Mouse (Mus musculus) ES-E14 (cell line): ENCODE results near the gene Smyd3.

Experiments used
- ZC3H11A ChIP-seq: IDR thresholded peaks from 2 replicates; pipeline ENCODE4 v1.6.1; 2012; ENCODE audit warnings: low read depth, mild to moderate bottlenecking, inconsistent platforms, low read length, borderline replicate concordance
- ZNF384 ChIP-seq: IDR thresholded peaks from 2 replicates; pipeline ENCODE4 v1.6.1; 2012; ENCODE audit warnings: low read depth, low read length, inconsistent platforms

DNA sequence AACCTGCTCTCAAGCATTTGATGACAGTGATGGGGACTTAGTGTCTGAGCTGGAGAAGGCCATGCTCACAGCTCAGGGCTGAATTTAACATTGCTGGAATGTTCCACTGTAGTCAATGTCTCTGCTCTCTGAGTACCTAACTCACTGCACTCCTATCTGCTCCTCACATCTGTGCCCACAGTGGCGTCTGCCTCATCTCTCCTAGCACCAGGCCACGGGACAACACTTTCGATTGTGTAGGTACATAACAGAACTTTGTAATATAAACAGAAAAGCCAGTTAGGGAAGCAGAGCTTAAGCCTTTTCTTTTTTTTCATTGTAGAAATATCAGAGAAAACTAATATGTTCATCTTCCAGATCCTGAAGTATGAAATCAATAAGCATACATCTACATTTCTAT, 462.1 kb downstream of the Smyd3 start:
- TF ChIP-seq ZC3H11A (no peak), ZNF384 (no peak)
